Mouse (Mus musculus): ENCODE results near the gene Zfp36. TPM values are rescaled to one million over a fixed set of nuclear protein-coding genes. Genes with fewer than 3 reads are reported as not detected.

Zfp36 gene
- polyA plus RNA-seq, 1 experiment, result 25.5 TPM

GRCm38 (mm10) chr7:28410841-28411475 is 30.9 kb upstream of the Zfp36 start:
- Histone ChIP-seq H3K27me3 (replicated peaks; ENCODE audit: control insufficient read depth, insufficient read depth, low read length) (no peaks in the 10 kb centered on the region), H3K36me3 (ENCODE audit: control insufficient read depth, insufficient read depth, low read length) (no peaks in the 10 kb centered on the region; the same call in 1 of the 2 replicates), H3K4me1 (ENCODE audit: control insufficient read depth, insufficient read depth, low read length) (peaks cover 6% of the 10 kb centered on the region; the same call in 1 of the 2 replicates), H3K4me3 (ENCODE audit: insufficient read depth, low read depth, low read length) (no peak overlapping the region), H3K27ac (ENCODE audit: insufficient read depth, low read depth, low read length) (peak overlapping the region; percentile 59)
- peak; percentile 86 for DNase-seq
- TF ChIP-seq POLR2A (IDR thresholded peaks at IDR 0.05; ENCODE audit: low read depth, low read length) (no peak), CTCF (conservative IDR thresholded peaks at IDR 0.05; ENCODE audit: insufficient read depth, insufficient read length, low read depth, low read length) (no peak)
- WGBS, result 63% methylated on average over 3 of the region's 3 CpGs

GRCm38 (mm10) chr7:28401942-28402341 is 21.9 kb upstream of the Zfp36 start:
- no peak overlapping the region for H3K4me3 ChIP-seq (ENCODE audit: insufficient read depth, low read depth, low read length)
- WGBS, result 78% methylated on average over 3 of the region's 3 CpGs
- no peak for TF ChIP-seq POLR2A (IDR thresholded peaks at IDR 0.05; ENCODE audit: low read depth, low read length)
- TF ChIP-seq CTCF (conservative IDR thresholded peaks at IDR 0.05; ENCODE audit: insufficient read depth, insufficient read length, low read depth, low read length), result no peak
- peaks cover 2% of the 10 kb centered on the region; the same call in 1 of the 2 replicates for H3K4me1 ChIP-seq (ENCODE audit: control insufficient read depth, insufficient read depth, low read length)
- peaks cover 1% of the 10 kb centered on the region; the same call in 1 of the 2 replicates for H3K36me3 ChIP-seq (ENCODE audit: control insufficient read depth, insufficient read depth, low read length)
- H3K27me3 ChIP-seq (replicated peaks; ENCODE audit: control insufficient read depth, insufficient read depth, low read length), result no peaks in the 10 kb centered on the region
- no peak for DNase-seq
- H3K27ac ChIP-seq (ENCODE audit: insufficient read depth, low read depth, low read length), result no peak overlapping the region

GRCm38 (mm10) chr7:28401030-28401429 is 21.0 kb upstream of the Zfp36 start:
- Histone ChIP-seq H3K4me1 (ENCODE audit: control insufficient read depth, insufficient read depth, low read length) (peaks cover 2% of the 10 kb centered on the region; the same call in 1 of the 2 replicates), H3K36me3 (ENCODE audit: control insufficient read depth, insufficient read depth, low read length) (peaks cover 5% of the 10 kb centered on the region), H3K4me3 (ENCODE audit: insufficient read depth, low read depth, low read length) (no peak overlapping the region), H3K27me3 (replicated peaks; ENCODE audit: control insufficient read depth, insufficient read depth, low read length) (no peaks in the 10 kb centered on the region), H3K27ac (ENCODE audit: insufficient read depth, low read depth, low read length) (no peak overlapping the region)
- DNase-seq, result no peak
- WGBS, result 100% methylated on average over 1 of the region's 1 CpGs
- no peak for TF ChIP-seq POLR2A (IDR thresholded peaks at IDR 0.05; ENCODE audit: low read depth, low read length)
- no peak for TF ChIP-seq CTCF (conservative IDR thresholded peaks at IDR 0.05; ENCODE audit: insufficient read depth, insufficient read length, low read depth, low read length)

- peaks cover 5% of the 10 kb centered on the region for H3K36me3 ChIP-seq (ENCODE audit: control insufficient read depth, insufficient read depth, low read length)
- H3K4me1 ChIP-seq (ENCODE audit: control insufficient read depth, insufficient read depth, low read length), result peaks cover 2% of the 10 kb centered on the region; the same call in 1 of the 2 replicates
- H3K4me3 ChIP-seq (ENCODE audit: insufficient read depth, low read depth, low read length), result no peak overlapping the region
- no peaks in the 10 kb centered on the region for H3K27me3 ChIP-seq (replicated peaks; ENCODE audit: control insufficient read depth, insufficient read depth, low read length)
- TF ChIP-seq POLR2A (IDR thresholded peaks at IDR 0.05; ENCODE audit: low read depth, low read length), result no peak
- no peak for TF ChIP-seq CTCF (conservative IDR thresholded peaks at IDR 0.05; ENCODE audit: insufficient read depth, insufficient read length, low read depth, low read length)
- WGBS, result 91% methylated on average over 10 of the region's 10 CpGs
- H3K27ac ChIP-seq (ENCODE audit: insufficient read depth, low read depth, low read length), result no peak overlapping the region
- no peak for DNase-seq
These were observed 18.8 kb upstream of the Zfp36 start for GRCm38 (mm10) chr7:28398696-28399340.

GRCm38 (mm10) chr7:28398000-28398399 is 17.9 kb upstream of the Zfp36 start:
- Histone ChIP-seq H3K27ac (ENCODE audit: insufficient read depth, low read depth, low read length) (no peak overlapping the region), H3K4me1 (ENCODE audit: control insufficient read depth, insufficient read depth, low read length) (peaks cover 2% of the 10 kb centered on the region; the same call in 1 of the 2 replicates), H3K4me3 (ENCODE audit: insufficient read depth, low read depth, low read length) (no peak overlapping the region), H3K27me3 (replicated peaks; ENCODE audit: control insufficient read depth, insufficient read depth, low read length) (no peaks in the 10 kb centered on the region), H3K36me3 (ENCODE audit: control insufficient read depth, insufficient read depth, low read length) (peaks cover 5% of the 10 kb centered on the region)
- 61% methylated on average over 3 of the region's 3 CpGs for WGBS
- DNase-seq, result peak; percentile 42
- no peak for TF ChIP-seq CTCF (conservative IDR thresholded peaks at IDR 0.05; ENCODE audit: insufficient read depth, insufficient read length, low read depth, low read length)
- TF ChIP-seq POLR2A (IDR thresholded peaks at IDR 0.05; ENCODE audit: low read depth, low read length), result no peak

GRCm38 (mm10) chr7:28395425-28395824 is 15.4 kb upstream of the Zfp36 start:
- Histone ChIP-seq H3K27ac (ENCODE audit: insufficient read depth, low read depth, low read length) (no peak overlapping the region), H3K27me3 (replicated peaks; ENCODE audit: control insufficient read depth, insufficient read depth, low read length) (no peaks in the 10 kb centered on the region), H3K36me3 (ENCODE audit: control insufficient read depth, insufficient read depth, low read length) (peaks cover 5% of the 10 kb centered on the region), H3K4me3 (ENCODE audit: insufficient read depth, low read depth, low read length) (no peak overlapping the region), H3K4me1 (ENCODE audit: control insufficient read depth, insufficient read depth, low read length) (peaks cover 6% of the 10 kb centered on the region; the same call in 1 of the 2 replicates)
- TF ChIP-seq POLR2A (IDR thresholded peaks at IDR 0.05; ENCODE audit: low read depth, low read length) (no peak), CTCF (conservative IDR thresholded peaks at IDR 0.05; ENCODE audit: insufficient read depth, insufficient read length, low read depth, low read length) (no peak)
- no peak for DNase-seq
- 93% methylated on average over 4 of the region's 4 CpGs for WGBS

Measured in kidney, adult 2 months (tissue).